Mouse (Mus musculus): Measurements from ENCODE around the gene Tssk2. TPM values are rescaled to one million over a fixed set of nuclear protein-coding genes. Genes with fewer than 3 reads are reported as not detected.

The Tssk2 gene
- polyA plus RNA-seq, 1 experiment: not detected

- Histone ChIP-seq H3K4me3 (ENCODE audit: extremely low read depth, insufficient read depth, insufficient read length) (no peak overlapping the region), H3K27me3 (ENCODE audit: control insufficient read depth, insufficient read depth, low read length) (no peaks in the 10 kb centered on the region), H3K4me1 (ENCODE audit: control insufficient read depth, insufficient read depth, insufficient read length) (no peaks in the 10 kb centered on the region), H3K36me3 (ENCODE audit: control insufficient read depth, insufficient read depth, low read length) (no peaks in the 10 kb centered on the region; the same call in 1 of the 2 replicates), H3K27ac (ENCODE audit: insufficient read depth, low read length) (no peak overlapping the region)
- 94% methylated on average over 4 of the region's 4 CpGs for WGBS
- DNase-seq (ENCODE audit: low read depth in 1 of 2, low spot score in 2 of 2): no peak
- TF ChIP-seq CTCF (IDR thresholded peaks at IDR 0.05; ENCODE audit: extremely low read depth, insufficient read depth, insufficient read length, insufficient replicate concordance) (no peak), POLR2A (IDR thresholded peaks at IDR 0.05; ENCODE audit: low read depth, low read length) (no peak)
Observed at GRCm38 (mm10) chr16:17879571-17879970, 18.9 kb upstream of the Tssk2 start.

- H3K4me1 ChIP-seq (ENCODE audit: control insufficient read depth, insufficient read depth, insufficient read length): no peaks in the 10 kb centered on the region
- DNase-seq (ENCODE audit: low read depth in 1 of 2, low spot score in 2 of 2): no peak
- no peaks in the 10 kb centered on the region for H3K27me3 ChIP-seq (ENCODE audit: control insufficient read depth, insufficient read depth, low read length)
- TF ChIP-seq CTCF (IDR thresholded peaks at IDR 0.05; ENCODE audit: extremely low read depth, insufficient read depth, insufficient read length, insufficient replicate concordance): no peak
- TF ChIP-seq POLR2A (IDR thresholded peaks at IDR 0.05; ENCODE audit: low read depth, low read length): no peak
- H3K4me3 ChIP-seq (ENCODE audit: extremely low read depth, insufficient read depth, insufficient read length): no peak overlapping the region
- no peak overlapping the region for H3K27ac ChIP-seq (ENCODE audit: insufficient read depth, low read length)
- H3K36me3 ChIP-seq (ENCODE audit: control insufficient read depth, insufficient read depth, low read length): no peaks in the 10 kb centered on the region; the same call in 1 of the 2 replicates
Observed at GRCm38 (mm10) chr16:17882196-17882595, 16.2 kb upstream of the Tssk2 start.

- 88% methylated on average over 6 of the region's 6 CpGs for WGBS
- Histone ChIP-seq H3K4me3 (ENCODE audit: extremely low read depth, insufficient read depth, insufficient read length) (no peak overlapping the region), H3K27me3 (ENCODE audit: control insufficient read depth, insufficient read depth, low read length) (no peaks in the 10 kb centered on the region), H3K27ac (ENCODE audit: insufficient read depth, low read length) (no peak overlapping the region), H3K36me3 (ENCODE audit: control insufficient read depth, insufficient read depth, low read length) (no peaks in the 10 kb centered on the region; the same call in 1 of the 2 replicates), H3K4me1 (ENCODE audit: control insufficient read depth, insufficient read depth, insufficient read length) (no peaks in the 10 kb centered on the region)
- TF ChIP-seq CTCF (IDR thresholded peaks at IDR 0.05; ENCODE audit: extremely low read depth, insufficient read depth, insufficient read length, insufficient replicate concordance): no peak
- TF ChIP-seq POLR2A (IDR thresholded peaks at IDR 0.05; ENCODE audit: low read depth, low read length): no peak
- no peak for DNase-seq (ENCODE audit: low read depth in 1 of 2, low spot score in 2 of 2)
Observed at GRCm38 (mm10) chr16:17884116-17884515, 14.3 kb upstream of the Tssk2 start.

GRCm38 (mm10) chr16:17889689-17890341 is 8.6 kb upstream of the Tssk2 start:
- TF ChIP-seq POLR2A (IDR thresholded peaks at IDR 0.05; ENCODE audit: low read depth, low read length): no peak
- no peak for TF ChIP-seq CTCF (IDR thresholded peaks at IDR 0.05; ENCODE audit: extremely low read depth, insufficient read depth, insufficient read length, insufficient replicate concordance)
- 83% methylated on average over 6 of the region's 6 CpGs for WGBS
- DNase-seq (ENCODE audit: low read depth in 1 of 2, low spot score in 2 of 2): no peak
- Histone ChIP-seq H3K4me3 (ENCODE audit: extremely low read depth, insufficient read depth, insufficient read length) (no peak overlapping the region), H3K27me3 (ENCODE audit: control insufficient read depth, insufficient read depth, low read length) (no peaks in the 10 kb centered on the region), H3K4me1 (ENCODE audit: control insufficient read depth, insufficient read depth, insufficient read length) (peaks cover 10% of the 10 kb centered on the region; the same call in 1 of the 2 replicates), H3K36me3 (ENCODE audit: control insufficient read depth, insufficient read depth, low read length) (no peaks in the 10 kb centered on the region), H3K27ac (ENCODE audit: insufficient read depth, low read length) (no peak overlapping the region)

- Histone ChIP-seq H3K4me1 (ENCODE audit: control insufficient read depth, insufficient read depth, insufficient read length) (peaks cover 10% of the 10 kb centered on the region; the same call in 1 of the 2 replicates), H3K4me3 (ENCODE audit: extremely low read depth, insufficient read depth, insufficient read length) (peak overlapping the region; percentile 68), H3K27ac (ENCODE audit: insufficient read depth, low read length) (no peak overlapping the region), H3K36me3 (ENCODE audit: control insufficient read depth, insufficient read depth, low read length) (no peaks in the 10 kb centered on the region), H3K27me3 (ENCODE audit: control insufficient read depth, insufficient read depth, low read length) (no peaks in the 10 kb centered on the region)
- no peak for TF ChIP-seq CTCF (IDR thresholded peaks at IDR 0.05; ENCODE audit: extremely low read depth, insufficient read depth, insufficient read length, insufficient replicate concordance)
- TF ChIP-seq POLR2A (IDR thresholded peaks at IDR 0.05; ENCODE audit: low read depth, low read length): no peak
- DNase-seq (ENCODE audit: low read depth in 1 of 2, low spot score in 2 of 2): no peak
- WGBS: 78% methylated on average over 2 of the region's 2 CpGs
Observed at GRCm38 (mm10) chr16:17890342-17890727, 8.1 kb upstream of the Tssk2 start.

- H3K4me3 ChIP-seq (ENCODE audit: extremely low read depth, insufficient read depth, insufficient read length): peak overlapping the region; percentile 68
- no peak for DNase-seq (ENCODE audit: low read depth in 1 of 2, low spot score in 2 of 2)
- H3K27me3 ChIP-seq (ENCODE audit: control insufficient read depth, insufficient read depth, low read length): no peaks in the 10 kb centered on the region
- WGBS: under 1% methylated on average over 44 of the region's 44 CpGs
- peaks cover 10% of the 10 kb centered on the region; the same call in 1 of the 2 replicates for H3K4me1 ChIP-seq (ENCODE audit: control insufficient read depth, insufficient read depth, insufficient read length)
- no peaks in the 10 kb centered on the region for H3K36me3 ChIP-seq (ENCODE audit: control insufficient read depth, insufficient read depth, low read length)
- peak overlapping the region; percentile 72 for H3K27ac ChIP-seq (ENCODE audit: insufficient read depth, low read length)
- TF ChIP-seq CTCF (IDR thresholded peaks at IDR 0.05; ENCODE audit: extremely low read depth, insufficient read depth, insufficient read length, insufficient replicate concordance): no peak
- TF ChIP-seq POLR2A (IDR thresholded peaks at IDR 0.05; ENCODE audit: low read depth, low read length): no peak
Observed at GRCm38 (mm10) chr16:17890917-17891566, 7.4 kb upstream of the Tssk2 start.

- TF ChIP-seq POLR2A (IDR thresholded peaks at IDR 0.05; ENCODE audit: low read depth, low read length): peak; percentile 56
- no peak for TF ChIP-seq CTCF (IDR thresholded peaks at IDR 0.05; ENCODE audit: extremely low read depth, insufficient read depth, insufficient read length, insufficient replicate concordance)
- H3K27me3 ChIP-seq (ENCODE audit: control insufficient read depth, insufficient read depth, low read length): no peaks in the 10 kb centered on the region
- H3K27ac ChIP-seq (ENCODE audit: insufficient read depth, low read length): peak within 1 kb of the TSS; percentile 72
- H3K4me3 ChIP-seq (ENCODE audit: extremely low read depth, insufficient read depth, insufficient read length): peak within 1 kb of the TSS; percentile 68
- no peaks in the 10 kb centered on the region for H3K36me3 ChIP-seq (ENCODE audit: control insufficient read depth, insufficient read depth, low read length)
- peaks cover 10% of the 10 kb centered on the region; the same call in 1 of the 2 replicates for H3K4me1 ChIP-seq (ENCODE audit: control insufficient read depth, insufficient read depth, insufficient read length)
- DNase-seq (ENCODE audit: low read depth in 1 of 2, low spot score in 2 of 2): peak; percentile 91 to 99
- under 1% methylated on average over 36 of the region's 38 CpGs for WGBS
Observed at GRCm38 (mm10) chr16:17891567-17891959, 6.9 kb upstream of the Tssk2 start, which contains the start of gene Gm20518. Gm20518 (minus strand) TSS chr16:17891671.

Measured in spleen, adult 2 months (tissue).